Mouse (Mus musculus) frontal cortex, adult (tissue): ENCODE measurements around the gene Zfp157.
A peak's percentile ranks its signal among the peaks of the same experiment; 100 is the strongest.
"Not testable (repeated sequence)": the region's sequence is repeated elsewhere in the genome, so short reads cannot be mapped to it uniquely, and the experiment has no call there.

Source experiments
- ATAC-seq: cut with Nextera tagmentation; 2 replicates; pipeline ENCODE4 v1.9.2; 2017; ENCODE audit warnings: mild to moderate bottlenecking, moderate library complexity, mixed read lengths; ENCODE audit not compliant: low TSS enrichment

Gene Zfp157

GRCm38 (mm10) chr5:138441286-138442194 lies at the start of gene Zfp157:
Gene Zfp157, plus strand, starts transcription at chr5:138441468.
- ATAC-seq: peak; percentile 100

- no peak for ATAC-seq
These were observed 43.4 kb upstream of the Zfp157 start for GRCm38 (mm10) chr5:138397795-138398337.

- not testable (repeated sequence) for ATAC-seq
These were observed 40.8 kb upstream of the Zfp157 start for GRCm38 (mm10) chr5:138400431-138400830.

GRCm38 (mm10) chr5:138458371-138458770 lies 17.1 kb downstream of the Zfp157 start:
- ATAC-seq: no peak

GRCm38 (mm10) chr5:138459107-138459506 lies 17.8 kb downstream of the Zfp157 start:
- no peak for ATAC-seq

- ATAC-seq: no peak
These were observed 32.3 kb downstream of the Zfp157 start for GRCm38 (mm10) chr5:138473601-138474000.

GRCm38 (mm10) chr5:138504548-138504947 lies 63.3 kb downstream of the Zfp157 start:
- ATAC-seq: not testable (repeated sequence)
